Mouse (Mus musculus): ENCODE results near the gene Syt1. TPM values are rescaled to one million over a fixed set of nuclear protein-coding genes. Genes with fewer than 3 reads are reported as not detected.

The Syt1 gene
- total RNA-seq, 2 experiments from 2014 or later: 0.13 to 0.15 TPM

DNA sequence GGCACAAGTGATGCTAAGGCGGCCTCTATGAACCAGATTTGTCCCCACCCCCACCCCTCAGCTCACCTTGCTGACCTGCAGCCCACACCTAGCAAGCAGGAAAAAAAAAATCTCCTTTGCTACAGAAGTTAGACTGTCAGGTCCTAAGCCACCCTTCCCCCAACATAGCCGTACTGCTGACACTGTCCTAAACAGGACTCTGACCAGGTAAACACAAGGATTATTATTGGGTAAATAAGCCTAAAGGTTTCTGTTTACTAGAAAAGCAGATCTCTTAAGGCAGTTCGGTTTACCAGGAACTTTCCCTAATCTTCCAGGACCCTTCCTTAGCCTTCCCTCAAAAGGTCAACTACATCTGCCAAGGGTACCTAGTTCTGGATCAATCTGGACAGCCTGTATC is 501.2 kb downstream of the Syt1 start:
- no peak for DNase-seq

DNA sequence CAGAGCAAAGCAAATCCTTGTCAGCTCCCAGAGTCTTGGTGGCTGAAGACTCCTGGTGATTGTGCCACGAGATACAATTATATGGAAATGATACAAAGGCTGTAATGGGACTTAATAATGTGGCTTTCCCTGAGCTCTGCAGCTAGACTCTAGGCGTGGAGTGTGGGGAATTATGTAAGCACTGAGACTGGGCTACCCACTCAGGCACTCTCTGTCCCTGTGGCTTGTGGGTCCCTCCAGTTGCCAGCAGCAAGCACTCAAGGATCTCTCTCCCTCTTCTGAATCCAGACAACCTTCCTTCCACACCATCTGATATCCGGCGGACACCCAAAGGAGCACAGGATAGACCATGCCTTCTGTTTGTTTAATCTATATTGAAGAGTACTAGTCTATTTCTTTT is 503.9 kb downstream of the Syt1 start:
- DNase-seq: no peak

DNA sequence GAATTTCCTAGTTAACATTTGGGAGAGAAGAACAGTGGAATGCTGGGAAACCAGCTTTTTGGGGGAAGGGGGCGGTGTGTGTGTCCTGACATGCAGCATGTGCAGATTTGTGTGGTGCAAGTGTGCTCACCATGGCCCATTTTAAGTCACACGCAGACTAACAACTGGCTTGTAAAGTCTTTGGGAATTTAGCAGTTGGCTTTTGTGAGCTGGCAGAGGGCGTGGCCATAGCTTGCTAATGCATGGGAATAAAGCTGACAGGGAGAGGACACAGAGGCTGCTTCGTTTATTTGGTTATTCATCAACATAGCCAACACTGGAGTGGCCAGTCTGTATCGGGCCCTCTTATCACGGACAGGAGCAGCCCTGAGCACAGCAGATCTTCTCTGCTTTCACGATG is 505.9 kb downstream of the Syt1 start:
- no peak for DNase-seq

DNA sequence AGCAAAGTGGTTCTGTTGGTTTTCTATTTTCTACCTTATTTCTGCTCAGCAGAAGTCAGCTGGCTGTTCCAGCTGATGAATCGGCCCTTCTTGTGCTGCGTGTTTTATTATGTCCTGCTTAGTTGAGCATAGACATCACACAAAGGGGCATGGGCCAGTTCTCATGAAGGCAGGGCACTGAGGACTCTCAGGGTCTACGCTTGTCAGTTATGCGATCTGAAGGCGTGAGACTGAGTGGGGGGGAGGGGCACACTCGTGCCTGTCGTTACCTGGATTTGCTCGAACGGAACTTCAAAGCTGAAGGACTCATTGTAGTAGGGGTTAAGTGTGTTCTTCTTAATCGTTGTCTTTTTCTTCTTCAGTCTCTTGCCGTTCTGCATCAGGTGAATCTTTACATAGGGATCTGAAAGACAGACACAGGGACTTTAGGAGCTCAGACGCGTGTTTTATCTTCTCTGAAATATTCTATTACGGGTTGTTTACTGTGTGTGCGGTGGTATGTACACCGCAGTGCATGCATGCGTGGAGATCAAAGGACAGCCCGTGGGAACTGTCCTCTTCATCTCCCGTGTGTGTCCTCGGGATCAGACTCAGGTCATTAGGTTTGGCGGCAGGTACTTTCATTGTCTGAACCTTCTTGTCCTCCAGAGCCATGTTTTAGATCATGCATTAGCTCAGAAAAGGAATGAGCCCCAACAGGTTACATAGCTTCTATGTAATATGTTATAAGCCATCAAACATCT is 506.5 kb downstream of the Syt1 start:
- DNase-seq: no peak

DNA sequence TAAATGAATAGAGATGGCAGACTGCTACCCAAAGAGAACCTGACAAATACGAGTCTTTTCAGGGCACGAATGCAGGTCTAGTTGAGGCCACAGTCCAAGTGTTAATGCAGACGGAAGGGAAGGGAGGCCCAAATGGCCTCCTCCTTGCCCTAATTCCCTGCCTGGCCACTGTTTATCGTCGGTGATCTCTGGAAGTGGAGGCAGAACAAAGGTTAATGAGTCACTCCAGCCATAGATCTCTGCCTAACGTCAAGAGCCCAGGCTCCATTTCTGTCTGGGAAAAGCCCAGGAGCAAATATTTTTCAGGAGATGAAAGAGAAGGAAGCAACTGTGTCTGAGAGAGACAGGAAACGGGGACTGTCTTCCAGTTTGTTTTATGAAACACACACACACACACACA is 520.6 kb downstream of the Syt1 start:
- DNase-seq: no peak

DNA sequence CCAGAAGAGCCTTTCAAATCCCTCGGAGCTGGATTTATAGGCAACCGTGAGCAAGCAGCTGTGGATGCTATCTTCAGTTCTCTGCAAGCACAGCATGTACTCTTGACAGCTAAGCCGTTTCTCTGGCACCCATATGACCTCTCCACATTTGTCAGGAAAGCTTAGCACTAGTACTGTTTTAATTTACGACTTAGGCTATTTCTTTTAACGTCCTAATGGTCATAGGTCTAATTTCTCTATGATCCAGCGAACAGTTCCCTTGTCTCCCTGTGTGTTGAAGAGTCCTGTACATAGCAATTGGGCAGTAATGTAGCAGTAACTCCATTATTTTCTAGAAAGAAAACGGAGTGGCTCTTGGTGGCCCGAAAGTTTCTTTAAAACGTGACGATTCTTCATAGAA is 526.8 kb downstream of the Syt1 start:
- no peak for DNase-seq

DNA sequence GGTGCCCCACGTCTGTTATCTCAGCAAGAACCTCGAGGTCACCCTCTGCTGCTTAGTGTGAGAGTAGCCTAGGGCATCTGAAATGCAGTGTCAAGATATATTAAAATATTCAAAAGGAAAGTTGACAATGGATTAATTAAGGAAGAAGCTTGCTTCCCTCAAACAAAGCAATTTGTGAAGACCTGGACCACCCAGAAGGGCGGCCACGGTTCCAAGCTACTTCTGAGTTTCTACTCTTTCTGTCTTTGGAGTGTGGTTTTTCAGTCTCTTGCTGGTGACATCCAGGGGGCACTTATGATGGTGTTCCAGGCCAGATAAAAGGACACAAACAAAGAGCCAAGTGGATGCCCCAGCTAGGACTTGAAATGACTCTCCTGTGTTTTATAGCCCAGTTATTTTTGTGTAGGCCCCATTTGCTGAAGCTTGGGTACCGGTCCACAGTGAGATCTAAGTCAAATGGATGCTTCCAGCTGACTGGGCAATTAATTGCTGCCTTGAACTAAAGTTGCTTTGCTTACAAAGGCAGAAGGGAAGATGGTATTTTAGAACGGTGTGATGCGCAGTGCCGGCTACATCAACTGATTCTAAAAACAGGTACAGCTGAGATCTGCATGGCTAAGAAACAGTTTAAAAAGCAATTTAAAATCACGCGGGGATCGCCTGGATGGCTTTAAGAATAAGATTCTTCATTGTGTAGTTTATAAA is 530.5 kb downstream of the Syt1 start:
- DNase-seq: no peak

DNA sequence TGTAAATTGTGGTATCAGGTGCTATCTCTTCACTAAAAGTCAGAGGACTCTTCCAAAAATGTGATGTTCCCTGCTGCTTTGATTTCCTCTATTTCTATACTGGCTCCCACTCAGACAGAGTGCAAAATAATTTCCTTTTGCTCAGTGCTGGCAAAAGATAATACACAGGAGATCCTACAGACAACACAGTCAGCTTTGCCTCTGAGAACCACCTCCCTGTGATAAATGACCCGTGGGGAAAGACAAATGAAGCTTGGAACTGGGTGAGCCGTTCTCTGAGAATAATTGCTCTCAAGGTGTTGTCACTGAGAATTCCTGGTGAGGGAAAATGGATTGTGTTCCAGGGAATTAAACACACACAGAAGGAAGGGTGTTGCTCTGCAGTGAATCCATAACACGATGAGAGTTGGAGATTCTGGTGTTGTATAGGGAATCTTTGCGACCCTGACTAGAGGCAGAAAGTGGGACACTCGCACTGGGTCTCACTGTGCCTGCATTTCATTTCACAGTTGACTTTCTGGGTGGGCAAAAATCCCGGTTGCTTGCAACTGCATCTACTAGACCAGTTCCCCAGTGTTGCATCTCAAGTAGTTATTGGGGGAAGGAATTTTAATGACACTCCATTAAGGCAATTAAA is 540.3 kb downstream of the Syt1 start:
- no peak for DNase-seq

DNA sequence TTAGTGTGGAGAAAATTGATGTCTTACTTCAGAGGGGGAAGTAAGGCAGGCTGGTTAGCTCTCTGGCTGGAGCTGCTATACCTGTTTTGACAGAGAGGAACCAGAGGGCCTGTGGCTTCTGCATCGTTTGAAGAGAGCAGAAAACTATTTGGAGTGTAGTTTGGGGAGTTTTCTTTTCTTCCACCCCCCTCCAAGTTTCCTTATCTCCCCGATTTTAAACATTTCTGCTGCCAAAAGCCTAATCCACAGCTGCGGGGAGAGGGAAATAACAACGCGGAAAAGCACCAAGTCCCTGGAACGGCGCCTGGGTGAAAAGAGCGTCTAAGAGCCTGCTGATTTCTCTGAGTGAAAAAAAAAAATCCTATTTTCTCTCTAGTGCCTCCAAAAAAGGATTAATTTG is 544.2 kb downstream of the Syt1 start:
- DNase-seq: peak; percentile 66 to 67

DNA sequence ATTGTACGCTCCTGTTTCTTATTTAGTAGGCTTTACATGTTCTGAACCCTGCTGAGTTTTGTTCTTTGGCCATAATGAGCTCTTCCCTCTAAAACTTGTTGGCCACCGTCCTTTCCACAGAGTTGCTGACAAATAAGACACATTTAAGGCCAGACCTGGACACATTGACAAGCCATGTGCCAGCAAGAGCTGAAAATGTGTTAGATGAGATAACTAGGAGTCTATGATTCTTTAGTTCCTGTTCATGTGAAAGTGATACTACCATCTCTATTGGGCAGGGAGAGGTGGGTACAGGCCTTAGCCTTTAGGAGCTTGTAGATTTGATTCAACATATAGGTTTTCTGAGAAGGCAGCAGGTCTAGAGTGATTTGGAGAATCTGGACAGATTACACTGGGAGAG is 548.9 kb downstream of the Syt1 start:
- no peak for DNase-seq

DNA sequence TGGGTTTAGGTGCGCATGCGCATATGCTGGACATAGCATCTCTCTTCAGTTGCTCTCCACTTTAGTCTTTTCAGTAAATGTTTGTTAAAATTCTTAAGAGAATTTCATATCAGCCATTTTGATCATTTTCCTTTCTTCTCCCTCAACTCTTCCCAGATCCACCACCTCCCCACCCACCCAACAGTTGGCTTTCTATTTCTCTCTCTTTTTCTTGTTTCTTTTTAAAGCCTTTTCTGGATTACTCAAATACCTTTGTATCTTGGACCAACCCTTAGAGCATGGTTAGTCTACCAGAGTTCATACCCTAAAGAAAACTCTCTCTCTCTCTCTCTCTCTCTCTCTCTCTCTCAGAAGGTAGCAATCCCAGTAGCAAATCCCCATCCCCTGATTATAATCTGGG is 553.7 kb downstream of the Syt1 start:
- no peak for DNase-seq

DNA sequence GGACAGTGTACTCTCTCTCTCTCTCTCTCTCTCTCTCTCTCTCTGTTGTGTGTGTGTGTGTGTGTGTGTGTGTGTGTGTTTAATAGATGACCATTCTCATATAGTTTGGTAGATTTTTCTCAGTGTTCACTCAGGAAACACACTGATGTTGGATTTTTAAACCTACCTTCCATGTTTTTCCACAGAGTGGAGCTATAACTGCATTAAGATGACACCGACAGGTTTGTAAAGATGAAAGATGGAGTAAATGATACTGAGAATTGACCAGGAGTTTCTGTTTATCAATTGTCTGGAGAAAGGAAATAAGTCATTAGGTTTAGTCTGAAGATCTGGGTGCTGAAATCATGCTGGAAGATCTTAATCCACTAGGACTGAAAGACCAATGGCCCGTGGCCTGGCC is 554.9 kb downstream of the Syt1 start:
- no peak for DNase-seq

DNA sequence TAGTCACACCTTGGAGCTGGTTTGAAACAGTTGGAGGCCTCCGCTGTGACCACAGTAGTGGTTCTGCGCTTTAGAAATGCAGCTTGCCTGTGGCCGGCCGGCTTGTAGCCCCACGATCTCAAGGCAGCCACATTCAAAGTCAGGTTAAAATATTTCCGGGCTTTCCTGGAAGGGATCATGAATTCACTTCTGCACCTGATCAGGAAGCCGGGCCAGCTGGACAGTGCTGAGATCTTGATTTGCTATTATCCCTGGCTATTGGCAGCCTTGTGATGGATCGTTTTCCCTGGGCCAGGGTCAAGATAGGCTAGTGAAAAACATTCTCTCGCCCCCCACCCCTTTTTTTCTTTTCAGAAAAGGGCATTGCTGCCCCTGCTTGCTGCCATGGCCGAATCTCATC is 555.6 kb downstream of the Syt1 start:
- DNase-seq: no peak

DNA sequence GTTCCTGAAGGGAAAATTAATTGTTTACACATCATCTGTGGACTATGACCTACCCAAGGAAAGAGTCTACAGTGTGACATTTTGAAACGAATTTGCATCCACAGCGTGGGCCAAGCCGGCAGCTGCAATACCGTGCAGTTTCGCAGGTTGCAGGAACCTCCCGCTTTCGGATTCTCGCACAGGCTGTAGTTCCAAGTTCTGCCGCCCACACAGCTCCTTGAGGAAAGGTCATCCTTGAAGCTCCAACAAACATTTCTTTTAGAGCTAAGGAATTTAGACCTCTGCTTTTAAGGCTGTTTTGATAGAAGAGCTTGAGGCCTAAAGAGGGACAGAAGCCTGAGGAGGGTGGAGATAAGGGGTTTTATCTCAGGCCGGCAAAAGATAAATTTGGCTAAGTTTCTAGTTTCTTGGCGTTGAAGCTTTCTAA is 556.1 kb downstream of the Syt1 start:
- peak; percentile 26 to 35 for DNase-seq

DNA sequence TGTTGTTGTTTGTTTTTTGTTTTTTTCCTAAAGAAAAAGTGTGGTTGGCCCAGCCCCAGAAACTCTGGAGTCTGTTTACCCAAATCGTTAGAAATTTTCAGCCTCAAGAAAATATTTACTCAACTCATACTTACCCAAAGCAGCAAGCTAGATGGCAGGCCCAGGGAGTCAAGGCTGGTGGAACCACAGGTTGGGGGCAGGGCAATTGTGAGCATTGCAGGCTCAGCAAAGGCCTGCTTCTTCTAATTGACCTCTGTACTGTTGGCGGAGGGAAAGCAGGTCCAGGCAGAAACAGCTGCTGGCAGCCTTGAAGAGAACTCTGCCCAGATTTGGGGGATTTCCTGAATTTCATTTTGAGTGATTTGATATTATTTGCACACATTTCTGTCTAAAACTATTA is 557.2 kb downstream of the Syt1 start:
- DNase-seq: peak; percentile 21 to 24

DNA sequence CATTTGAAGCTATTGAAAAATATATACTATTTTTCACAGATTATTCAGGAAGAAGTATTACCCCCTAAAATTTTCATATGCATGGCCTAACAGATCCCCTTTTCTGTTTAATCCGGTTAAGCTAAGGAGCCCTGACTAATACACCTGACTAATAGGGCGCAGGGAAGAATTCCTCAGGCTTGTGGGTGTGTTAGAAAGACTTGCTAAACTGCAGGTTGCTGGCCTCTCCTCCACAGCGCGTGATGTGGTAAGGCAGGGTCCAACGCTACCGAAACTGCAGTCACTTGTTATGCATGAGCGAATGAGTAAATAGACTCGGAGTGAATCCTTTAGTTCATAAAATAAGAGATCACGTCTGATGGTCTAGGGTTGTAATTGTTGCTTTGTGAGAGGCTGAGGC is 558.4 kb downstream of the Syt1 start:
- no peak for DNase-seq

DNA sequence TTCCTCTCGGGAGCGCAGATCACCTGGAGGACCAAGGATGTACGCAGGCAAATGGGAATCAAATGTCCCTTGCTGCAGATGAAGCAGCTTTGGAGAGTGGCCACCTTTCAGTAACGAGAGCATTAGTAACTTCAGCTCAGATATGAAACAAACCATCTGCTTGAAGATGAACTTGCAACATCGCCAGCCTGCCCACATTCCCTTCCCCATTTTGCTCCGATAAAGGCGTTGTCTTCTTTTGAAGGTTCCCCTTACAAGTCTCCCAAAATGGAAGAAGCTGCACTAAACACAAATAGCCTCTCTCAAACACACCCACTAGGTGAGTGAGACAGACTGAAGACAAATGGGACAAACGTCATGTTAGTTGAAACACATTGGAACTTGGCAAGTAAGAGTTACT is 559.3 kb downstream of the Syt1 start:
- no peak for DNase-seq

DNA sequence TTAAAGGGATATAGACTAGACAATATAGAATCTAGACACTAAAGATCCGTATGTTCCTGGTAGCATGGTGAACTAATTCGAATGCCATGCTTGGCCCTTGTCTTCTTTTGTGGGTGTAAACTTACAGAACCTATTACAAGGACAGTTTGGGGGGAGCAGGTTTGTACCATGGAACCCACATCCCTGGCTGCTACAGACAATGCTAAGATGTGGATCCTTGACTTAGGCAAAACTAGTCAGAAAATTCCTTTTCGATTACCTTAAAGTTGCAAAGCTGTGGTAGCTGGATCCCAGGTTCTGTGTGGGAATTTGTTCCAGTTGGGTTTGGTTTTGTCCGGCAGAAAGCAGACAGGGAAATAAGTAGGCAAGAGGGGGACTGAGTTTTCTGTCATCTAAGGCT is 560.4 kb downstream of the Syt1 start:
- no peak for DNase-seq

DNA sequence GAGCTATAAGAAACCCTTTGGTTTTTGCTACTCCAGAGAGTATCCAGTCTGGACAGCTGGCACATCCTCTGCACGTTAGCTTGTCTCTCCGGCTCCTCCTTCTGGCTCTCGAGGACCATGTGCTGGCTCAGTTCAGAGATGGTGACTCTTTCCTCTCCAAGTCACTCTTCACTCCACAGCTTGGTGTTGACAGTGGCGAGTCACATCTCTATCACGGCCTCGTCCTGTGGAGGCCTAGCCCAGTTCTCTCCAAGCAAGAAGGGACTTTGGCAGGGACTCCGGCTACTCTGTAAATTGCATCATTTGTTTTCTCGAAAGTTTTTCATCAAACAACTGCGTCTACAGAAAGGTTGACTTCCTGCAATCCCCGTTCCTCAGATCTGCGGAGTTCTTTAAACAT is 562.4 kb downstream of the Syt1 start:
- DNase-seq: peak; percentile 34 to 48
